Mouse (Mus musculus): ENCODE measurements around the gene Pou2f3. TPM values are rescaled to one million over a fixed set of nuclear protein-coding genes. Genes with fewer than 3 reads are reported as not detected.

The Pou2f3 gene
- polyA plus RNA-seq, 1 experiment from 2014 or later = 0.10 TPM

DNA sequence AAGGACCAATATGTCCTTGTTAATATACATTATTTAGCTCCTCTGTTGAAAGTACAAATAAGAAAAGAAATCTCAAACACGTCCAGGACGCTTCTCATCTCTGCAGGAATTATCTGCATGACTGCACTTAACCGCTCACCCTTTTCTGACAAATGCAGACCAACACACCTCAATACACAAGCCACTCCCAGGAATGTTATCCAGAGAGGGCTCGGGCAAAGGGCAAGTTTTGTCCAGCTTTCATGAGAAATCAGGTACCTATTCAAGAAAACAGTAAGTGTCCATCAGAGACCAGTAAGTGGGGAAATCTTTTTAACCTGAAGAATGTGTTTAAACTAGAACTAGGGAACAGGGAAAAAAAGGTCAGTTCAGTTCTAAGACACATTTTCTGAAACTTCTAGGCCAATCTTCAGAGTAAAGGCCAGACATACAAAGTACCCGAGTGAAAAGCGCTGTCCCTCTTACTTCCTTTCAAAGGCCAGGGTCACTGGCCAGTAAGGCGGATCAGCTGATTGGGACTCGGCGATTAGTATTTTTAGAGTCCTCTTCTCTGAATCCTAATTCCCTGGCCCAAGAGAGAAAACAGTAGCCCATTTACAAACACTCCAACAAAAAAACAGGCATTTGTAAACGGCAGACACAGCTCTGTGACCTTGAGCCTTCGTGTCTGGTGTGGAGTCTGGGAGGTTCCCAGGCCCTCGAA is 94.6 kb downstream of the Pou2f3 start:
- H3K9me3 ChIP-seq = no peaks in the 10 kb centered on the region
- WGBS = 20% methylated on average over 12 of the region's 12 CpGs
- peaks cover 10% of the 10 kb centered on the region for H3K36me3 ChIP-seq
- peak overlapping the region; percentile 88 for H3K4me3 ChIP-seq
- no peaks in the 10 kb centered on the region for H3K27me3 ChIP-seq (ENCODE audit: insufficient read depth, poor library complexity, severe bottlenecking)
- peaks cover 10% of the 10 kb centered on the region for H3K4me1 ChIP-seq
- peak overlapping the region; percentile 90 for H3K27ac ChIP-seq
- DNase-seq (ENCODE audit: low spot score) = no peak

- WGBS = 91% methylated on average over 4 of the region's 4 CpGs
- no peaks in the 10 kb centered on the region for H3K27me3 ChIP-seq (ENCODE audit: insufficient read depth, poor library complexity, severe bottlenecking)
- H3K4me1 ChIP-seq = peaks cover 10% of the 10 kb centered on the region
- H3K27ac ChIP-seq = no peak overlapping the region
- H3K9me3 ChIP-seq = no peaks in the 10 kb centered on the region
- H3K4me3 ChIP-seq = no peak overlapping the region
- H3K36me3 ChIP-seq = peaks cover 17% of the 10 kb centered on the region
- no peak for DNase-seq (ENCODE audit: low spot score)
Observed at GRCm38 (mm10) chr9:43114833-43115232, 95.3 kb downstream of the Pou2f3 start.

- H3K27ac ChIP-seq = no peak overlapping the region
- peaks cover 16% of the 10 kb centered on the region for H3K4me1 ChIP-seq
- WGBS = 86% methylated on average over 8 of the region's 8 CpGs
- no peaks in the 10 kb centered on the region for H3K9me3 ChIP-seq
- H3K27me3 ChIP-seq (ENCODE audit: insufficient read depth, poor library complexity, severe bottlenecking) = no peaks in the 10 kb centered on the region
- DNase-seq (ENCODE audit: low spot score) = no peak
- H3K4me3 ChIP-seq = no peak overlapping the region
- H3K36me3 ChIP-seq = peaks cover 17% of the 10 kb centered on the region
Observed at GRCm38 (mm10) chr9:43110286-43110980, 99.7 kb downstream of the Pou2f3 start.

DNA sequence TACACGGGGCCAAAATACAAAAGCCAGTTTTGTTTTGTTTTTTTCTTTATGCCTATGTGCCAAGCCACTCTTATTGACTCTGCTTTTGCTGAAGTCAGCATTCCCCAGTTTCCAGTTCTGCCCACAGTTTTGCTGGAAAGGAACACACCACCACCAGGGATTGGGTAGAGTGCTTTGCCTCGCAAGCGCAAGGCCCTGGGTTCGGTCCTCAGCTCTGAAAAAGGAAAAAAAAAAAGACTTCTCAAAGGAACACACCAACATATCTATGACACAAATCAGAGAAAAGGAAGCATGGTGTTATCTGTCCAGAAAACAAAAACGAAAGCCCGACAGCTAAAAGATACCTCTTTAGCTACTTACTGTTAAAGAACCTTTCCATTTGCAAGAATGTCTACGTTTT is 101.0 kb downstream of the Pou2f3 start:
- Histone ChIP-seq H3K9me3 (no peaks in the 10 kb centered on the region), H3K36me3 (peaks cover 17% of the 10 kb centered on the region), H3K27me3 (ENCODE audit: insufficient read depth, poor library complexity, severe bottlenecking) (no peaks in the 10 kb centered on the region), H3K4me1 (peaks cover 10% of the 10 kb centered on the region), H3K4me3 (no peak overlapping the region), H3K27ac (no peak overlapping the region)
- WGBS = 79% methylated on average over 7 of the region's 7 CpGs
- DNase-seq (ENCODE audit: low spot score) = no peak

DNA sequence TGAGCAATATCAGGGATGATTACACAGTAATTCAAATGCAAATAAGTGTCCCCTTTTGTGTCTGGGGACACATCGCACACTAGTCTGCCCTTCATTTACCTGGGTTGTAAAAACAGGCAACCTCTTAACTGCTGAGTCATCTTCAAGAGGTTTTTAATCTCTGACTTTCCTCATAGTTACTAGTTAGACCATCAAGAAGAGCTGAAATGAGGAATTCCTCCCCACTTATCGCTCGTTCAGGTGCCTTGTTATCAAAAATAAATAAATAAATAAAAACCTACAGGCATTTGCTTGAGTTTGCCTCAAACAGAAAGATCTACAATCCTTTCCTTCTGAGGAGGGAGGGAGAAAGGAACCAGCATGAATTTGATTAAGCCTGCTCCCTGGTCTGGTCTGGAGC is 101.4 kb downstream of the Pou2f3 start:
- Histone ChIP-seq H3K27ac (no peak overlapping the region), H3K9me3 (no peaks in the 10 kb centered on the region), H3K36me3 (peaks cover 17% of the 10 kb centered on the region), H3K27me3 (ENCODE audit: insufficient read depth, poor library complexity, severe bottlenecking) (no peaks in the 10 kb centered on the region), H3K4me1 (peaks cover 13% of the 10 kb centered on the region), H3K4me3 (no peak overlapping the region)
- no peak for DNase-seq (ENCODE audit: low spot score)
- 82% methylated on average over 3 of the region's 3 CpGs for WGBS

DNA sequence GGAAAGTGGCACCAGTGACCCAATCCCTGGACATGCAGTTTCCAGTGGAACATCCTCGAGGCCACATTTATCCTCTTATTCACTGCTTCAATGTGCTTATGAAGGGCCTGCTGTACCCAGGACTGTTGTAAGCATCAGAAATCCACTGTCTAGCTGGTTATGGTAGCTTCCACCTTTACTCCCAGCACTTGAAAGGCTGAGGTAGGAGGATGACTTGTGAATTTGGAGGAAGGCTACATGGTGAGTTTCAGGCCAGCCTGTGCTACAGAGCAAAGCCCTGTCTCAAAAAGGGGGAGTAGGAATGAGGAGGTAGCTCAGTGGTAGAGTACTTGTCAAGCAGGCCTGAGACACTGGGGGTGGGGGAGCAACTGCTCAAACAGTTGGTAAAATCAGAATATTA is 102.1 kb downstream of the Pou2f3 start:
- DNase-seq (ENCODE audit: low spot score) = peak; percentile 73
- H3K4me1 ChIP-seq = peaks cover 18% of the 10 kb centered on the region
- H3K27ac ChIP-seq = no peak overlapping the region
- 91% methylated on average over 1 of the region's 1 CpGs for WGBS
- H3K27me3 ChIP-seq (ENCODE audit: insufficient read depth, poor library complexity, severe bottlenecking) = no peaks in the 10 kb centered on the region
- no peaks in the 10 kb centered on the region for H3K9me3 ChIP-seq
- peaks cover 17% of the 10 kb centered on the region for H3K36me3 ChIP-seq
- H3K4me3 ChIP-seq = no peak overlapping the region

GRCm38 (mm10) chr9:43107555-43107954 is 102.6 kb downstream of the Pou2f3 start:
- no peak overlapping the region; the same call in 1 of the 2 replicates for H3K27ac ChIP-seq
- H3K36me3 ChIP-seq = peaks cover 17% of the 10 kb centered on the region
- no peaks in the 10 kb centered on the region for H3K9me3 ChIP-seq
- WGBS = 59% methylated on average over 5 of the region's 5 CpGs
- peaks cover 23% of the 10 kb centered on the region for H3K4me1 ChIP-seq
- no peak for DNase-seq (ENCODE audit: low spot score)
- H3K27me3 ChIP-seq (ENCODE audit: insufficient read depth, poor library complexity, severe bottlenecking) = no peaks in the 10 kb centered on the region
- H3K4me3 ChIP-seq = peak overlapping the region; percentile 89; the same call in 1 of the 2 replicates

- WGBS = 37% methylated on average over 10 of the region's 10 CpGs
- Histone ChIP-seq H3K9me3 (no peaks in the 10 kb centered on the region), H3K36me3 (peaks cover 17% of the 10 kb centered on the region), H3K27ac (peak within 1 kb of the TSS; percentile 96), H3K4me3 (peak within 1 kb of the TSS; percentile 89), H3K27me3 (ENCODE audit: insufficient read depth, poor library complexity, severe bottlenecking) (no peaks in the 10 kb centered on the region), H3K4me1 (peaks cover 27% of the 10 kb centered on the region)
- DNase-seq (ENCODE audit: low spot score) = no peak
Observed at GRCm38 (mm10) chr9:43107187-43107517, 103.0 kb downstream of the Pou2f3 start, which contains the start of gene Arhgef12. Gene Arhgef12 (minus strand): TSS chr9:43107239.

- peak overlapping the region; percentile 96 for H3K27ac ChIP-seq
- peaks cover 31% of the 10 kb centered on the region for H3K4me1 ChIP-seq
- no peaks in the 10 kb centered on the region for H3K9me3 ChIP-seq
- no peak for DNase-seq (ENCODE audit: low spot score)
- peak overlapping the region; percentile 89 for H3K4me3 ChIP-seq
- H3K27me3 ChIP-seq (ENCODE audit: insufficient read depth, poor library complexity, severe bottlenecking) = no peaks in the 10 kb centered on the region
- peaks cover 16% of the 10 kb centered on the region for H3K36me3 ChIP-seq
- WGBS = 24% methylated on average over 22 of the region's 22 CpGs
Observed at GRCm38 (mm10) chr9:43106426-43107186, 103.6 kb downstream of the Pou2f3 start.

- Histone ChIP-seq H3K9me3 (no peaks in the 10 kb centered on the region), H3K4me1 (peaks cover 32% of the 10 kb centered on the region), H3K27ac (peak overlapping the region; percentile 96), H3K4me3 (peak overlapping the region; percentile 89), H3K27me3 (ENCODE audit: insufficient read depth, poor library complexity, severe bottlenecking) (no peaks in the 10 kb centered on the region), H3K36me3 (peaks cover 8% of the 10 kb centered on the region)
- WGBS = under 1% methylated on average over 83 of the region's 91 CpGs
- peak; percentile 91 for DNase-seq (ENCODE audit: low spot score)
Observed at GRCm38 (mm10) chr9:43105664-43106361, 104.4 kb downstream of the Pou2f3 start.

DNA sequence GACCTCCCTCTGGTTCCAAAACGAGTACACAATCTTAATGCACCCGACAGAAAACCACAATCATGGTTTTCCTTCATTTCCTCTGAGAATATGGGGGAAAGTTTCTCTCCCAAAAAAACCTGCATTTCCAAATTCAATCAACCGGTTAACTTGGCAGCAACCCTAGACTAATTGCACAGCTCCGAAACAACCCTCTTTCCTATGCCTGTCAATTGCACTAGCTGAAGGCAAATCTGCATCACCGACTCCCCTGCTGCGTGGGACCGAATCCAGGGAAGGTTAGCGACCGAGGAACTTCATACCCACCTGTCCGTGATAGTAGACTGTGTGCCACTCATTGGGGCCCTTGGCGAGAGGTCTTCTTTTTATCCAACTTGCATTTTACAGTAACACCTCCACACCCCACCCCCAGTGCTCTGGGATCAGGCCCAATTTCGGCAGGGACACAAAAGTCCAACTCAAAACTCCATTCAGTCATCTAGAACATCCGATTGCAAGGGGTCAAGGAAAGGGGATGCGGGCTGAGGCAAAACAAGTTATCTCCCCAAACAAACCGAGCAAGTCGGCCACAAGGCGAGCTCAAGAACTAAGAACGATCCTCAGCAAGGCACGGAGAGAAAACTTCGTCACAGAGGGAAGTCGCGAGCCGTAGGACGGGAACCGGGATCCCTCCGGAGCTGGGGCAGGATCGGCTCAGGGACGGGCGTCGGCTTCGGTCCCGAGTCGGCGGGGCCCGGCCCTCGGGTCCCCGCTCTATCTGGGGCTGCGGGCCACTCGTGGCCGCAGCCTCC is 105.1 kb downstream of the Pou2f3 start:
- DNase-seq (ENCODE audit: low spot score) = peak; percentile 79
- under 1% methylated on average over 40 of the region's 40 CpGs for WGBS

GRCm38 (mm10) chr9:43104526-43104872 is 105.7 kb downstream of the Pou2f3 start:
- H3K4me3 ChIP-seq = peak overlapping the region; percentile 89
- DNase-seq (ENCODE audit: low spot score) = no peak
- no peaks in the 10 kb centered on the region for H3K36me3 ChIP-seq
- H3K9me3 ChIP-seq = no peaks in the 10 kb centered on the region
- H3K27ac ChIP-seq = peak overlapping the region; percentile 96
- H3K27me3 ChIP-seq (ENCODE audit: insufficient read depth, poor library complexity, severe bottlenecking) = no peaks in the 10 kb centered on the region
- peaks cover 34% of the 10 kb centered on the region for H3K4me1 ChIP-seq
- WGBS = 11% methylated on average over 4 of the region's 4 CpGs

More for the DNA sequence above, 105.1 kb downstream of the Pou2f3 start:
- Histone ChIP-seq H3K4me3 (peak overlapping the region; percentile 89), H3K27ac (peak overlapping the region; percentile 96), H3K36me3 (peaks cover 1% of the 10 kb centered on the region; the same call in 1 of the 2 replicates), H3K4me1 (peaks cover 34% of the 10 kb centered on the region), H3K9me3 (no peaks in the 10 kb centered on the region), H3K27me3 (ENCODE audit: insufficient read depth, poor library complexity, severe bottlenecking) (no peaks in the 10 kb centered on the region)

All from heart, embryonic 10.5 days (tissue).